Mouse (Mus musculus) midbrain, embryonic 16.5 days (tissue): ENCODE data around the gene AW551984. TPM values are rescaled to one million over a fixed set of nuclear protein-coding genes. Genes with fewer than 3 reads are reported as not detected.

Experiments
- ATAC-seq: fragments of 200-750 bp; cut with Nextera tagmentation; 2 replicates; pipeline ENCODE4 v1.8.0; 2017; ENCODE audit warnings: moderate TSS enrichment
- H3K27ac ChIP-seq: fragments of 300-500 bp; sonication (generic); 2 replicates; pipeline ENCODE4 v1.5.1; 2014; ENCODE audit warnings: mild to moderate bottlenecking, low read length, mixed read lengths
- H3K27me3 ChIP-seq: fragments of 300-500 bp; sonication (generic); 2 replicates; pipeline ENCODE4 v1.6.1; 2014; ENCODE audit warnings: low read depth, low read length, mixed read lengths; ENCODE audit not compliant: control insufficient read depth, insufficient read depth
- H3K36me3 ChIP-seq: fragments of 300-500 bp; sonication (generic); 2 replicates; pipeline ENCODE4 v1.6.1; 2014; ENCODE audit warnings: mild to moderate bottlenecking, low read length, moderate library complexity, mixed read lengths; ENCODE audit not compliant: control insufficient read depth, insufficient read depth
- H3K4me1 ChIP-seq: fragments of 300-500 bp; sonication (generic); 2 replicates; pipeline ENCODE4 v1.6.1; 2014; ENCODE audit warnings: mild to moderate bottlenecking, low read length, mixed read lengths; ENCODE audit not compliant: control insufficient read depth, insufficient read depth
- H3K4me2 ChIP-seq: fragments of 300-500 bp; sonication (generic); 2 replicates; pipeline ENCODE4 v1.6.1; 2014; ENCODE audit warnings: mild to moderate bottlenecking, low read length, mixed read lengths
- H3K4me3 ChIP-seq: fragments of 300-500 bp; sonication (generic); 2 replicates; pipeline ENCODE4 v1.5.1; 2014; ENCODE audit warnings: low read depth, mild to moderate bottlenecking, low read length, moderate library complexity, mixed read lengths
- H3K9ac ChIP-seq: fragments of 300-500 bp; sonication (generic); 2 replicates; pipeline ENCODE4 v1.6.1; 2014; ENCODE audit warnings: low read depth, low read length, mixed read lengths
- H3K9me3 ChIP-seq: fragments of 300-500 bp; sonication (generic); replicated peaks from 2 replicates; pipeline ENCODE4 v1.6.1; 2014; ENCODE audit warnings: mild to moderate bottlenecking, low read length, mixed read lengths; ENCODE audit not compliant: control insufficient read depth, poor library complexity, severe bottlenecking
- WGBS: fragments of 180-500 bp; shearing (Covaris S2); extraction: QIAGEN DNeasy Blood & Tissue Kit; methylation state at CpG from one replicate; pipeline ENCODE4 v1.1.7; 2014; 5-methylcytosine and 5-hydroxymethylcytosine counted together
- polyA plus RNA-seq: library from polyadenylated mRNA; unstranded; fragments of >200 nt; fragmentation: Nextera tagmentation; extraction: Ambion mirVana; gene quantifications from 2 replicates; pipeline ENCODE4 v1.2.1, GENCODE M21; 2015

AW551984 gene
- polyA plus RNA-seq, 1 experiment from 2014 or later: 253 TPM

GRCm38 (mm10) chr9:39610355-39610754 is 6.2 kb upstream of the AW551984 start, which contains the start of gene Olfr148:
Olfr148 (plus strand) TSS chr9:39610655.
- H3K4me3 ChIP-seq: no peak within 1 kb of the TSS
- H3K9ac ChIP-seq: no peak within 1 kb of the TSS
- WGBS: 70% methylated on average over 3 of the region's 3 CpGs
- no peak within 1 kb of the TSS for H3K27ac ChIP-seq
- H3K36me3 ChIP-seq: no peaks in the 10 kb centered on the region
- no peak for ATAC-seq
- no peaks in the 10 kb centered on the region for H3K27me3 ChIP-seq
- H3K4me2 ChIP-seq: no peak within 1 kb of the TSS
- no peaks in the 10 kb centered on the region for H3K9me3 ChIP-seq
- H3K4me1 ChIP-seq: no peaks in the 10 kb centered on the region

- H3K27me3 ChIP-seq: no peaks in the 10 kb centered on the region
- H3K4me3 ChIP-seq: no peak overlapping the region
- no peak overlapping the region for H3K27ac ChIP-seq
- H3K4me1 ChIP-seq: peaks cover 3% of the 10 kb centered on the region; the same call in 1 of the 2 replicates
- no peak for ATAC-seq
- no peaks in the 10 kb centered on the region for H3K36me3 ChIP-seq
- H3K9me3 ChIP-seq: no peaks in the 10 kb centered on the region
- H3K4me2 ChIP-seq: no peak overlapping the region
- no peak overlapping the region for H3K9ac ChIP-seq
Observed at GRCm38 (mm10) chr9:39608497-39608896, 4.3 kb upstream of the AW551984 start.

- Histone ChIP-seq H3K4me2 (peak overlapping the region; percentile 90), H3K4me1 (peaks cover 5% of the 10 kb centered on the region), H3K9me3 (no peaks in the 10 kb centered on the region), H3K27ac (peak overlapping the region; percentile 81), H3K27me3 (no peaks in the 10 kb centered on the region), H3K36me3 (peaks cover 12% of the 10 kb centered on the region), H3K9ac (peak overlapping the region; percentile 56), H3K4me3 (peak overlapping the region; percentile 45)
- ATAC-seq: peak; percentile 75
- WGBS: under 1% methylated on average over 9 of the region's 9 CpGs
Observed at GRCm38 (mm10) chr9:39603333-39603845, 814 bp downstream of the AW551984 start.

- Histone ChIP-seq H3K27ac (peak overlapping the region; percentile 81), H3K4me3 (peak overlapping the region; percentile 45), H3K4me1 (peaks cover 5% of the 10 kb centered on the region), H3K36me3 (peaks cover 14% of the 10 kb centered on the region), H3K9ac (peak overlapping the region; percentile 56), H3K4me2 (peak overlapping the region; percentile 90), H3K27me3 (no peaks in the 10 kb centered on the region), H3K9me3 (no peaks in the 10 kb centered on the region)
- under 1% methylated on average over 18 of the region's 19 CpGs for WGBS
- ATAC-seq: peak; percentile 93
Observed at GRCm38 (mm10) chr9:39602536-39603332, 1.5 kb downstream of the AW551984 start.

GRCm38 (mm10) chr9:39577050-39577449 is 27.2 kb downstream of the AW551984 start:
- Histone ChIP-seq H3K27me3 (no peaks in the 10 kb centered on the region), H3K36me3 (no peaks in the 10 kb centered on the region), H3K4me2 (no peak overlapping the region), H3K4me1 (no peaks in the 10 kb centered on the region), H3K27ac (no peak overlapping the region), H3K9ac (no peak overlapping the region), H3K4me3 (no peak overlapping the region), H3K9me3 (no peaks in the 10 kb centered on the region)
- no peak for ATAC-seq
- WGBS: 89% methylated on average over 5 of the region's 5 CpGs

- WGBS: 90% methylated on average over 3 of the region's 3 CpGs
- no peaks in the 10 kb centered on the region for H3K9me3 ChIP-seq
- no peak for ATAC-seq
Observed at GRCm38 (mm10) chr9:39575469-39575868, 28.7 kb downstream of the AW551984 start, which contains the start of gene Olfr959. Olfr959 (minus strand) TSS chr9:39575569.

GRCm38 (mm10) chr9:39558349-39558647 is 45.9 kb downstream of the AW551984 start:
- peak; percentile 63 for ATAC-seq
- no peak overlapping the region for H3K4me2 ChIP-seq

More at GRCm38 (mm10) chr9:39575469-39575868, 28.7 kb downstream of the AW551984 start, which contains the start of gene Olfr959:
- no peaks in the 10 kb centered on the region for H3K4me1 ChIP-seq
- H3K4me3 ChIP-seq: no peak within 1 kb of the TSS
- H3K27me3 ChIP-seq: no peaks in the 10 kb centered on the region
- no peak within 1 kb of the TSS for H3K4me2 ChIP-seq
- no peak within 1 kb of the TSS for H3K27ac ChIP-seq
- no peaks in the 10 kb centered on the region for H3K36me3 ChIP-seq
- H3K9ac ChIP-seq: no peak within 1 kb of the TSS

GRCm38 (mm10) chr9:39557529-39558348 is 46.5 kb downstream of the AW551984 start:
- 11% methylated on average over 3 of the region's 3 CpGs for WGBS
- peaks cover 11% of the 10 kb centered on the region for H3K4me1 ChIP-seq
- H3K4me2 ChIP-seq: no peak overlapping the region
- peak; percentile 97 for ATAC-seq
- peak overlapping the region; percentile 91 for H3K27ac ChIP-seq
- H3K9ac ChIP-seq: no peak overlapping the region
- no peaks in the 10 kb centered on the region for H3K27me3 ChIP-seq
- no peaks in the 10 kb centered on the region for H3K36me3 ChIP-seq
- H3K9me3 ChIP-seq: no peaks in the 10 kb centered on the region
- no peak overlapping the region for H3K4me3 ChIP-seq

More at GRCm38 (mm10) chr9:39558349-39558647, 45.9 kb downstream of the AW551984 start:
- peak overlapping the region; percentile 91; the same call in 1 of the 2 replicates for H3K27ac ChIP-seq
- no peaks in the 10 kb centered on the region for H3K9me3 ChIP-seq
- peaks cover 11% of the 10 kb centered on the region for H3K4me1 ChIP-seq
- no peak overlapping the region for H3K9ac ChIP-seq
- H3K36me3 ChIP-seq: no peaks in the 10 kb centered on the region
- no peak overlapping the region for H3K4me3 ChIP-seq
- no peaks in the 10 kb centered on the region for H3K27me3 ChIP-seq
